Mouse (Mus musculus) ES-E14 (cell line): Measurements from ENCODE around the gene Nmrk1.

ENCODE experiments used
- MAFK ChIP-seq: IDR thresholded peaks from 2 replicates; pipeline ENCODE4 v1.6.1; 2014; ENCODE audit warnings: mild to moderate bottlenecking, low read depth, low read length, inconsistent platforms; ENCODE audit not compliant: insufficient read depth
- ZNF384 ChIP-seq: IDR thresholded peaks from 2 replicates; pipeline ENCODE4 v1.6.1; 2012; ENCODE audit warnings: low read depth, low read length, inconsistent platforms

DNA sequence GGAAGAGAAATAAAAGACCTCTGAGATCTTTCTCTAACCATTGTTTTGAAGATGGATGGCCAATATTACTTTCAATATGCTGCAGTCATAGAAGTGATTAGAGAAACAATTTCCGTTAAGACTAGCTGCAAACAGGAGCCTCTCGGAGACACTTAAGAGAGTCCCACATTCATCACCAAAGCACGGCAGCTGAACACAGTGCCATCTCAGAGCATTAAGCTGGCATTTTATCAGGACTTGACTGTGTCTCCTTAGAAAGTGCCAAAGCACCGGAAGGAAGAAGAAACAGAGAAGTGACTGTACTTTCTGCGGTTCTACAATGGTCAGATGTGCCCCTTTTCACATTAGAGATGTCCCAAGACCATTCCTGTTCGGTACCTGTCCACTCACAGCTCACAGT is 34.0 kb upstream of the Nmrk1 start:
- no peak for TF ChIP-seq MAFK
- TF ChIP-seq ZNF384, result no peak
